Mouse (Mus musculus) liver, embryonic 14.5 days (tissue): ENCODE data around the gene Ms4a3. TPM values are rescaled to one million over a fixed set of nuclear protein-coding genes. Genes with fewer than 3 reads are reported as not detected.

Experiments
- ATAC-seq: fragments of 200-750 bp; cut with Nextera tagmentation; 2 replicates; pipeline ENCODE4 v1.8.0; 2017; ENCODE audit warnings: moderate number of reproducible peaks, mild to moderate bottlenecking, moderate library complexity; ENCODE audit not compliant: insufficient read depth
- DNase-seq, 3 experiments: peaks; one replicate each; pipeline ENCODE4 v3.0.0-alpha.2; 2012 to 2013; ENCODE audit warnings: low read depth in 3 of 3, low spot score in 3 of 3
- H3K27ac ChIP-seq: fragments of 300-500 bp; sonication (generic); 2 replicates; pipeline ENCODE4 v1.5.1; 2014; ENCODE audit warnings: moderate library complexity, mild to moderate bottlenecking, control low read depth, inconsistent platforms
- H3K27me3 ChIP-seq: fragments of 300-500 bp; sonication (generic); 2 replicates; pipeline ENCODE4 v1.6.1; 2014; ENCODE audit warnings: mild to moderate bottlenecking, low read length, moderate library complexity; ENCODE audit not compliant: control insufficient read depth, insufficient read depth
- H3K36me3 ChIP-seq: fragments of 300-500 bp; sonication (generic); replicated peaks from 2 replicates; pipeline ENCODE4 v1.6.1; 2014; ENCODE audit warnings: low read depth; ENCODE audit not compliant: control insufficient read depth, insufficient read depth
- H3K4me1 ChIP-seq, 2 experiments: fragments of 200-500 bp in 1 of 2; fragments of 300-500 bp in 1 of 2; sonication (generic) in 1 of 2; replicated peaks; 2 replicates each; pipeline ENCODE4 v1.6.1; 2012 to 2014; ENCODE audit warnings: antibody characterized with exemption in 1 of 2, inconsistent platforms in 1 of 2, low read length in 1 of 2; ENCODE audit not compliant: control insufficient read depth in 2 of 2, insufficient read depth in 2 of 2
- H3K4me2 ChIP-seq: fragments of 300-500 bp; sonication (generic); 2 replicates; pipeline ENCODE4 v1.6.1; 2014; ENCODE audit warnings: low read depth, mild to moderate bottlenecking, control low read depth, moderate library complexity
- H3K4me3 ChIP-seq, 2 experiments: fragments of 200-500 bp in 1 of 2; fragments of 300-500 bp in 1 of 2; sonication (generic) in 1 of 2; 2 replicates each; pipeline ENCODE4 v1.5.1; 2012 to 2014; ENCODE audit warnings: low read depth in 2 of 2, low read length in 2 of 2, mild to moderate bottlenecking in 2 of 2, control low read depth in 1 of 2, inconsistent platforms in 1 of 2, moderate library complexity in 1 of 2; ENCODE audit not compliant: insufficient read depth in 1 of 2
- H3K9ac ChIP-seq: fragments of 300-500 bp; sonication (generic); replicated peaks from 2 replicates; pipeline ENCODE4 v1.6.1; 2014; ENCODE audit warnings: mild to moderate bottlenecking, control low read depth, moderate library complexity
- H3K9me3 ChIP-seq: fragments of 300-500 bp; sonication (generic); 2 replicates; pipeline ENCODE4 v1.6.1; 2016; ENCODE audit warnings: low read length, mixed read lengths; ENCODE audit not compliant: control insufficient read depth
- CTCF ChIP-seq: IDR thresholded peaks from 2 replicates; pipeline ENCODE4 v1.5.1; 2016; ENCODE audit warnings: antibody characterized with exemption, low read depth, control low read depth
- EP300 ChIP-seq: IDR thresholded peaks from 2 replicates; pipeline ENCODE4 v1.6.1; 2016; ENCODE audit warnings: antibody characterized with exemption, low read depth
- WGBS: fragments of 180-500 bp; shearing (Covaris S2); extraction: QIAGEN DNeasy Blood & Tissue Kit; methylation state at CpG from one replicate; pipeline ENCODE4 v1.1.7; 2014; ENCODE audit not compliant: insufficient replicate concordance; 5-methylcytosine and 5-hydroxymethylcytosine counted together
- polyA plus RNA-seq, 2 experiments: library from polyadenylated mRNA; depleted of rRNA in 1 of 2; stranded (reverse) in 1 of 2; unstranded in 1 of 2; fragments of >200 nt; fragmentation: Nextera tagmentation in 1 of 2; extraction: Ambion mirVana in 1 of 2; gene quantifications; 2 replicates each; pipeline versions ENCODE4 v1.2.1 to v1.2.3; 2012 to 2014

The Ms4a3 gene
- polyA plus RNA-seq, 2 experiments: 11.1 to 38.3 TPM

GRCm38 (mm10) chr19:11646166-11646565, 5.5 kb upstream of the Ms4a3 start:
- H3K4me2 ChIP-seq: no peak overlapping the region
- H3K9ac ChIP-seq: no peak overlapping the region
- H3K27ac ChIP-seq: no peak overlapping the region
- no peak for TF ChIP-seq EP300
- no peak for TF ChIP-seq CTCF
- H3K27me3 ChIP-seq: no peaks in the 10 kb centered on the region
- H3K9me3 ChIP-seq: no peaks in the 10 kb centered on the region
- H3K36me3 ChIP-seq: no peaks in the 10 kb centered on the region
- ATAC-seq (no peak), DNase-seq (no peak)
- WGBS: 53% methylated on average over 3 of the region's 3 CpGs
- H3K4me1 ChIP-seq: no peaks in the 10 kb centered on the region
- no peak overlapping the region for H3K4me3 ChIP-seq

GRCm38 (mm10) chr19:11639038-11639437, 1.6 kb downstream of the Ms4a3 start:
- ATAC-seq (no peak), DNase-seq (no peak)
- Histone ChIP-seq H3K4me1 (no peaks in the 10 kb centered on the region), H3K9ac (no peak overlapping the region), H3K27ac (no peak overlapping the region), H3K4me2 (no peak overlapping the region), H3K4me3 (no peak overlapping the region), H3K27me3 (no peaks in the 10 kb centered on the region), H3K36me3 (no peaks in the 10 kb centered on the region), H3K9me3 (no peaks in the 10 kb centered on the region)
- TF ChIP-seq CTCF: no peak
- TF ChIP-seq EP300: no peak
- 51% methylated on average over 4 of the region's 4 CpGs for WGBS

GRCm38 (mm10) chr19:11635572-11635971, 5.1 kb downstream of the Ms4a3 start:
- H3K4me1 ChIP-seq: no peaks in the 10 kb centered on the region
- H3K27me3 ChIP-seq: no peaks in the 10 kb centered on the region
- H3K4me2 ChIP-seq: no peak overlapping the region
- no peaks in the 10 kb centered on the region for H3K36me3 ChIP-seq
- ATAC-seq (no peak), DNase-seq (no peak)
- no peak overlapping the region for H3K27ac ChIP-seq
- no peaks in the 10 kb centered on the region for H3K9me3 ChIP-seq
- H3K4me3 ChIP-seq: no peak overlapping the region
- H3K9ac ChIP-seq: no peak overlapping the region
- no peak for TF ChIP-seq CTCF
- TF ChIP-seq EP300: no peak
- 13% methylated on average over 5 of the region's 5 CpGs for WGBS

GRCm38 (mm10) chr19:11634330-11634729, 6.3 kb downstream of the Ms4a3 start:
- H3K4me1 ChIP-seq: no peaks in the 10 kb centered on the region
- no peak overlapping the region for H3K9ac ChIP-seq
- H3K9me3 ChIP-seq: no peaks in the 10 kb centered on the region
- DNase-seq (no peak), ATAC-seq (no peak)
- no peak overlapping the region for H3K27ac ChIP-seq
- H3K4me2 ChIP-seq: no peak overlapping the region
- TF ChIP-seq CTCF: no peak
- WGBS: 55% methylated on average over 2 of the region's 2 CpGs
- no peaks in the 10 kb centered on the region for H3K36me3 ChIP-seq
- H3K4me3 ChIP-seq: no peak overlapping the region
- no peaks in the 10 kb centered on the region for H3K27me3 ChIP-seq

- H3K27me3 ChIP-seq: no peaks in the 10 kb centered on the region
- no peaks in the 10 kb centered on the region for H3K4me1 ChIP-seq
- no peaks in the 10 kb centered on the region for H3K36me3 ChIP-seq
- no peak overlapping the region for H3K9ac ChIP-seq
- ATAC-seq (no peak), DNase-seq (no peak)
- 50% methylated on average over 1 of the region's 1 CpGs for WGBS
- no peak overlapping the region for H3K4me3 ChIP-seq
- H3K27ac ChIP-seq: no peak overlapping the region
- TF ChIP-seq EP300 (no peak), CTCF (no peak)
- H3K4me2 ChIP-seq: no peak overlapping the region
- H3K9me3 ChIP-seq: no peaks in the 10 kb centered on the region
These were observed 6.9 kb downstream of the Ms4a3 start for GRCm38 (mm10) chr19:11633732-11634131.

GRCm38 (mm10) chr19:11625231-11625630, 15.4 kb downstream of the Ms4a3 start:
- H3K27me3 ChIP-seq: no peaks in the 10 kb centered on the region
- peak overlapping the region; percentile 13; the same call in 1 of the 2 replicates for H3K4me2 ChIP-seq
- TF ChIP-seq EP300 (peak; percentile 77), CTCF (no peak)
- H3K27ac ChIP-seq: no peak overlapping the region
- no peaks in the 10 kb centered on the region for H3K9me3 ChIP-seq
- H3K9ac ChIP-seq: no peak overlapping the region
- DNase-seq (peak; percentile 36 to 45 (median 38)), ATAC-seq (peak; percentile 89)
- no peaks in the 10 kb centered on the region for H3K36me3 ChIP-seq
- H3K4me1 ChIP-seq: peaks cover 7 to 8% of the 10 kb centered on the region in 2 experiments; a peak in 2 of 4 replicates
- H3K4me3 ChIP-seq: no peak overlapping the region
- 23% methylated on average over 5 of the region's 5 CpGs for WGBS
